Mouse (Mus musculus): ENCODE measurements around the gene Piezo1. TPM values are rescaled to one million over a fixed set of nuclear protein-coding genes. Genes with fewer than 3 reads are reported as not detected.

The Piezo1 gene
- total RNA-seq, 2 experiments from 2014 or later: 5.2 to 5.5 TPM

DNA sequence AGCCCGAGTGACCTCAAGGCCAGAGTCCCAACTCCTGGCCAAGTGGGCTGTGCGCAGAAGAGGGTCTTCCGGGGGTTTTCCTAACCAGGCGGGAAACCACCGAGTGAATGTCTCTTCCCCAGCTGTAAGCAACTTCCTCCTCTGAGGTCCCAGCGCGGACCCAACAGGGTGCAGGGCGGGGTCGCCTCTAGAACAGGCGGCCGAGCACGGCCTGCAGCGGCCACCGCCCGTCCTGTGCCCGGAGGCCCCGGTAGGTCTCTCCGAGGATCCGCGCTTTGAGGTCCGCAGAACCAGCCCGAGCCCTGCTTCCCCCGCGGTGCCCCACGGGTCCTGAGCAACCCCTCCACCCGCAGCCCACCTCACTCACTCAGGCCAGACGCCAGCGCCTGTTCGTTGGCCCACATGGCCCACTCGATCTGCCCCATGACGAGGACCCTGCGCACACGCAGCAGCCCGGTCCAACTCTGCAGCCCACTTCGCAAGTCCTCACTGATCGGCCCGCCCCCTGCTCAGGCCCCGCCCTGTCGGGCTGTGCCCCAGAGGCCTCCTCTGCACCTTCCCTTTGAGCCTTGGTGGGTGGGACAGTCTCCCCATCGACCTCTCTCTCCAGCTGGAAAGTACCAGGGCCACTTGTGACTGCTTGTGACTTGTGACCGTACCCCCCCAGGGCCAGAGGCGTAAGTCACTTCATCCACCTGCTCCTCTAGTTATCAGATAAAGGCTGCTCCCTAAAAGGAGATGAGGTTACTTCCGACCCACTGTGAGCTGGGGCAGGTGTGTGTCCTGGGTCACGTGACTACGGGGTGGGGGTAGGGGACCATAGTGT is 118.5 kb downstream of the Piezo1 start, which contains the start of gene Cyba:
TSS of gene Cyba (minus strand) at position 488 of the 826 bp plus-strand sequence.
- DNase-seq (ENCODE audit: low spot score in 2 of 2): no peak

Small RNA genes lying within 50 kb of the gene (microRNA-seq; reads per million reads assigned to microRNA genes)
- gene Gm24366: 0 reads per million in 2 experiments

Other genes with a start within 250 kb of the Piezo1 start
- 1 to 10 TPM; 8.0 to 8.5 TPM for gene Trhr2, start 190.6 kb downstream of the Piezo1 start, total RNA-seq (2021)
- gene Zc3h18, start 174.7 kb downstream of the Piezo1 start, total RNA-seq (2021): 10 to 100 TPM; 41.2 to 42.4 TPM
- not detected for gene Il17c, start 129.3 kb downstream of the Piezo1 start, total RNA-seq (2021)
- 1 to 10 TPM; 7.9 to 8.7 TPM for gene Cyba, start 118.4 kb downstream of the Piezo1 start, total RNA-seq (2021)
- gene Mvd, start 107.9 kb downstream of the Piezo1 start, total RNA-seq (2021): 10 to 100 TPM; 25.3 to 27.4 TPM
- under 1 TPM; 0.51 to 0.61 TPM for gene Snai3, start 90.6 kb downstream of the Piezo1 start, total RNA-seq (2021)
- gene Rnf166, start 75.3 kb downstream of the Piezo1 start, total RNA-seq (2021): 10 to 100 TPM; 37.7 to 50.0 TPM
- 10 to 100 TPM; 25.4 to 28.7 TPM for gene Ctu2, start 75.2 kb downstream of the Piezo1 start, total RNA-seq (2021)
- 1 to 10 TPM; 2.9 to 3.9 TPM for gene Cdt1, start 16.7 kb upstream of the Piezo1 start, total RNA-seq (2021)
- 10 to 100 TPM; 48.4 to 52.0 TPM for gene Aprt, start 25.6 kb upstream of the Piezo1 start, total RNA-seq (2021)
- 1 to 10 TPM; 8.1 to 8.3 TPM for gene Galns, start 60.1 kb upstream of the Piezo1 start, total RNA-seq (2021)
- 10 to 100 TPM; 79.6 to 86.0 TPM for gene Trappc2l, start 60.3 kb upstream of the Piezo1 start, total RNA-seq (2021)
- not detected for gene Pabpn1l, start 71.4 kb upstream of the Piezo1 start, total RNA-seq (2021)
- 10 to 100 TPM; 34.3 to 46.0 TPM for gene Cbfa2t3, start 147.8 kb upstream of the Piezo1 start, total RNA-seq (2021)
- 10 to 100 TPM; 18.2 to 21.9 TPM for gene Acsf3, start 224.2 kb upstream of the Piezo1 start, total RNA-seq (2021)